Mouse (Mus musculus): ENCODE data around the gene Snta1. TPM values are rescaled to one million over a fixed set of nuclear protein-coding genes. Genes with fewer than 3 reads are reported as not detected.

The Snta1 gene
- polyA plus RNA-seq, 1 experiment from 2014 or later, result 5.9 TPM

- no peak for ATAC-seq
- Histone ChIP-seq H3K27ac (no peak overlapping the region), H3K4me3 (replicated peaks) (no peak overlapping the region), H3K9ac (replicated peaks) (no peak overlapping the region), H3K4me1 (replicated peaks) (peaks cover 32% of the 10 kb centered on the region), H3K36me3 (no peaks in the 10 kb centered on the region), H3K9me3 (no peaks in the 10 kb centered on the region), H3K4me2 (replicated peaks) (no peak overlapping the region), H3K27me3 (no peaks in the 10 kb centered on the region)
- WGBS, result 93% methylated on average over 7 of the region's 7 CpGs
Observed at GRCm38 (mm10) chr2:154434690-154435089, 26.8 kb upstream of the Snta1 start.

GRCm38 (mm10) chr2:154433391-154433790, 25.5 kb upstream of the Snta1 start:
- H3K4me1 ChIP-seq (replicated peaks), result peaks cover 21% of the 10 kb centered on the region
- no peaks in the 10 kb centered on the region for H3K27me3 ChIP-seq
- 57% methylated on average over 3 of the region's 3 CpGs for WGBS
- H3K27ac ChIP-seq, result 0 out of 2 replicates have a peak overlapping the region, but pooled peaks have one; percentile 25
- H3K4me3 ChIP-seq (replicated peaks), result no peak overlapping the region
- no peak overlapping the region for H3K9ac ChIP-seq (replicated peaks)
- H3K4me2 ChIP-seq (replicated peaks), result no peak overlapping the region
- H3K36me3 ChIP-seq, result no peaks in the 10 kb centered on the region
- ATAC-seq, result no peak
- no peaks in the 10 kb centered on the region for H3K9me3 ChIP-seq

GRCm38 (mm10) chr2:154432696-154433095, 24.8 kb upstream of the Snta1 start:
- H3K9me3 ChIP-seq, result no peaks in the 10 kb centered on the region
- no peaks in the 10 kb centered on the region for H3K36me3 ChIP-seq
- WGBS, result 74% methylated on average over 2 of the region's 2 CpGs
- H3K9ac ChIP-seq (replicated peaks), result no peak overlapping the region
- H3K4me1 ChIP-seq (replicated peaks), result peaks cover 21% of the 10 kb centered on the region
- no peak for ATAC-seq
- H3K27ac ChIP-seq, result no peak overlapping the region
- no peak overlapping the region for H3K4me3 ChIP-seq (replicated peaks)
- H3K4me2 ChIP-seq (replicated peaks), result no peak overlapping the region
- H3K27me3 ChIP-seq, result no peaks in the 10 kb centered on the region

- H3K27ac ChIP-seq, result no peak overlapping the region
- no peaks in the 10 kb centered on the region for H3K9me3 ChIP-seq
- H3K36me3 ChIP-seq, result no peaks in the 10 kb centered on the region
- ATAC-seq, result no peak
- H3K9ac ChIP-seq (replicated peaks), result no peak overlapping the region
- no peak overlapping the region for H3K4me2 ChIP-seq (replicated peaks)
- H3K4me1 ChIP-seq (replicated peaks), result peaks cover 29% of the 10 kb centered on the region
- WGBS, result 92% methylated on average over 2 of the region's 2 CpGs
- H3K4me3 ChIP-seq (replicated peaks), result no peak overlapping the region
- H3K27me3 ChIP-seq, result no peaks in the 10 kb centered on the region
Observed at GRCm38 (mm10) chr2:154430566-154430965, 22.7 kb upstream of the Snta1 start.

GRCm38 (mm10) chr2:154427853-154428360, 20.0 kb upstream of the Snta1 start:
- Histone ChIP-seq H3K27me3 (no peaks in the 10 kb centered on the region), H3K4me3 (replicated peaks) (no peak overlapping the region), H3K36me3 (no peaks in the 10 kb centered on the region), H3K4me1 (replicated peaks) (peaks cover 26% of the 10 kb centered on the region), H3K9ac (replicated peaks) (no peak overlapping the region), H3K4me2 (replicated peaks) (peak overlapping the region; percentile 29), H3K27ac (peak overlapping the region; percentile 97), H3K9me3 (no peaks in the 10 kb centered on the region)
- WGBS, result 16% methylated on average over 17 of the region's 17 CpGs
- no peak for ATAC-seq

GRCm38 (mm10) chr2:154426905-154427852, 19.3 kb upstream of the Snta1 start:
- H3K4me3 ChIP-seq (replicated peaks), result peak overlapping the region; percentile 35
- H3K9me3 ChIP-seq, result no peaks in the 10 kb centered on the region
- ATAC-seq, result no peak
- peak overlapping the region; percentile 97 for H3K27ac ChIP-seq
- WGBS, result 22% methylated on average over 11 of the region's 11 CpGs
- H3K9ac ChIP-seq (replicated peaks), result peak overlapping the region; percentile 59
- H3K4me2 ChIP-seq (replicated peaks), result peak overlapping the region; percentile 58
- H3K36me3 ChIP-seq, result no peaks in the 10 kb centered on the region
- peaks cover 28% of the 10 kb centered on the region for H3K4me1 ChIP-seq (replicated peaks)
- no peaks in the 10 kb centered on the region for H3K27me3 ChIP-seq

GRCm38 (mm10) chr2:154426188-154426904, 18.4 kb upstream of the Snta1 start:
- ATAC-seq, result peak; percentile 94
- H3K27ac ChIP-seq, result peak overlapping the region; percentile 97
- H3K36me3 ChIP-seq, result no peaks in the 10 kb centered on the region
- H3K9me3 ChIP-seq, result no peaks in the 10 kb centered on the region
- peaks cover 36% of the 10 kb centered on the region for H3K4me1 ChIP-seq (replicated peaks)
- peak overlapping the region; percentile 58 for H3K4me2 ChIP-seq (replicated peaks)
- peak overlapping the region; percentile 35 for H3K4me3 ChIP-seq (replicated peaks)
- H3K27me3 ChIP-seq, result no peaks in the 10 kb centered on the region
- H3K9ac ChIP-seq (replicated peaks), result peak overlapping the region; percentile 59
- 0% methylated on average over 24 of the region's 25 CpGs for WGBS

- WGBS, result 86% methylated on average over 3 of the region's 3 CpGs
- Histone ChIP-seq H3K9me3 (no peaks in the 10 kb centered on the region), H3K4me1 (replicated peaks) (peaks cover 44% of the 10 kb centered on the region), H3K27me3 (no peaks in the 10 kb centered on the region), H3K4me3 (replicated peaks) (no peak overlapping the region), H3K4me2 (replicated peaks) (no peak overlapping the region), H3K27ac (peak overlapping the region; percentile 97), H3K9ac (replicated peaks) (no peak overlapping the region), H3K36me3 (no peaks in the 10 kb centered on the region)
- no peak for ATAC-seq
Observed at GRCm38 (mm10) chr2:154425522-154425921, 17.6 kb upstream of the Snta1 start.

GRCm38 (mm10) chr2:154423548-154423947, 15.6 kb upstream of the Snta1 start:
- Histone ChIP-seq H3K9me3 (no peaks in the 10 kb centered on the region), H3K9ac (replicated peaks) (no peak overlapping the region)
- WGBS, result 84% methylated on average over 2 of the region's 2 CpGs

GRCm38 (mm10) chr2:154422181-154422580, 14.3 kb upstream of the Snta1 start:
- no peak overlapping the region for H3K4me2 ChIP-seq (replicated peaks)
- H3K36me3 ChIP-seq, result no peaks in the 10 kb centered on the region
- ATAC-seq, result no peak
- peak overlapping the region; percentile 85 for H3K27ac ChIP-seq
- peaks cover 39% of the 10 kb centered on the region for H3K4me1 ChIP-seq (replicated peaks)
- H3K9ac ChIP-seq (replicated peaks), result no peak overlapping the region
- no peaks in the 10 kb centered on the region for H3K27me3 ChIP-seq
- H3K9me3 ChIP-seq, result no peaks in the 10 kb centered on the region
- 51% methylated on average over 5 of the region's 5 CpGs for WGBS
- H3K4me3 ChIP-seq (replicated peaks), result no peak overlapping the region

More at GRCm38 (mm10) chr2:154423548-154423947, 15.6 kb upstream of the Snta1 start:
- Histone ChIP-seq H3K4me2 (replicated peaks) (no peak overlapping the region), H3K27me3 (no peaks in the 10 kb centered on the region), H3K4me1 (replicated peaks) (peaks cover 51% of the 10 kb centered on the region), H3K4me3 (replicated peaks) (no peak overlapping the region), H3K36me3 (no peaks in the 10 kb centered on the region), H3K27ac (no peak overlapping the region)
- ATAC-seq, result no peak

GRCm38 (mm10) chr2:154420942-154421731, 13.2 kb upstream of the Snta1 start:
- Histone ChIP-seq H3K4me1 (replicated peaks) (peaks cover 29% of the 10 kb centered on the region), H3K36me3 (no peaks in the 10 kb centered on the region), H3K27ac (peak overlapping the region; percentile 85), H3K9me3 (no peaks in the 10 kb centered on the region), H3K4me2 (replicated peaks) (no peak overlapping the region), H3K9ac (replicated peaks) (no peak overlapping the region), H3K27me3 (no peaks in the 10 kb centered on the region), H3K4me3 (replicated peaks) (no peak overlapping the region)
- peak; percentile 85 for ATAC-seq
- WGBS, result 13% methylated on average over 7 of the region's 7 CpGs

Data from midbrain, embryonic 13.5 days (tissue).